Mouse (Mus musculus): Measurements from ENCODE around the gene Nr2e1.

DNA sequence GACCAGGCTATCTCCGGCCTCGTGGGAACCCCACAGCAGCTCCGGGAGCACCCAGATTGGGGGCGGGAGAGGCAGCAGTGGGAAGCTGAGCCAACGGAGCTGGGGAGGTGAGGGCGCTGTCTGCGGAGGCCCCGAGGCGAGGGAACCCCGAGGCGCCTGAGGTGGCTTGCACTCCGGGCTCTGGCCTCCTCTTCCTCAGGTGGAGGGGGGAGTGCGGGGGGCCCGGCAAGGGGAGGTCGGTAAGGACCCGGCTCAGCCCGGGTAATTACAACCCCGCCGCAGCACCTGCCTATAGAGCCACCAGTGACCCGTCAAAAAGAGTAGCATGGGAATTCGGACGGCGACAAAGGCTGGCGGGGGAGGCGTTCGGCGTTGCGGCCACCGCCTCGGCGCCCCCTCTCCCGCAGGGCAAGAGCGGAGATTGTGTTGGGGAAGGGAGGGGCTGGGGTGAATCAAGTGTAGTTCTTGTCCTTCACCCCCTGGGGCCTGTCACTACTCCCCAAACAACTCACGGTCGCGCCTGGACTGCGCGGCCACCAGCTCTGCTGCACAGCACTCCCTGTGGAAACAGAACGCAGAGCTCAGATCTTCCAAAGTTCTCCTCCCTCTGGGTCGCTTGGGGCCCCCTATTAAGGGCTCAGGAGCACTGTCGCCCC is 3.8 kb downstream of the Nr2e1 start:
- no peak for TF ChIP-seq CTCF (conservative IDR thresholded peaks at IDR 0.05; ENCODE audit: low read length)
- TF ChIP-seq NANOG (IDR thresholded peaks at IDR 0.05; ENCODE audit: borderline replicate concordance, low read length), result no peak
